Mouse (Mus musculus) spleen, postnatal 10 days (tissue): ENCODE results near the gene Tubal3.
A peak's percentile ranks its signal among the peaks of the same experiment; 100 is the strongest.
"Not testable (repeated sequence)": the region's sequence is repeated elsewhere in the genome, so short reads cannot be mapped to it uniquely, and the experiment has no call there.

ENCODE experiments used
- DNase-seq, 2 experiments: peaks; one replicate each; pipeline ENCODE4 v3.0.0; 2021 to 2022; ENCODE audit warnings: low spot score in 2 of 2

Tubal3 gene

GRCm38 (mm10) chr13:3917571-3918311 lies at the start of gene Tubal3, which contains the start of gene Net1:
Gene Tubal3, plus strand, starts transcription at chr13:3918274.
Gene Net1, minus strand, starts transcription at chr13:3918220.
- DNase-seq: peak; percentile 93 to 95

- DNase-seq: peak in 1 of 2 experiments; percentile 2
These were observed 48.2 kb upstream of the Tubal3 start for GRCm38 (mm10) chr13:3869901-3870300.

DNA sequence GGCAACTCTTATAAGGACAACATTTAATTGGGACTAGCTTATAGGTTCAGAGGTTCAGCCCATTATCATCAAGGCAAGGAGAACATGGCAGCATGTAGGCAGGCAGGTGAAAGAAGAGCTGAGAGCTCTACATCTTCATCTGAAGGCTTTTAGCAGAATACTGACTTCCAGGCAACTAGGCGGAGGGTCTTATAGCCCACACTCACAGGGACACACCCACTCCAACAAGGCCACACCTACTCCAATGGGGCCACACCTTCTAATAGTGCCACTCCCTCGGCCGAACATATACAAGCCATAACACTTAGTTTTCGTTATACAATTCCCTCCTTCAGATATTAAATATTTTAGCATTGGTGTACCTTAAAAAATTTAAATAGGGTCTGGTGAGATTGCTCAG lies 45.2 kb upstream of the Tubal3 start:
- no peak for DNase-seq

- no peak for DNase-seq
These were observed 41.6 kb upstream of the Tubal3 start for GRCm38 (mm10) chr13:3876448-3876847.

DNA sequence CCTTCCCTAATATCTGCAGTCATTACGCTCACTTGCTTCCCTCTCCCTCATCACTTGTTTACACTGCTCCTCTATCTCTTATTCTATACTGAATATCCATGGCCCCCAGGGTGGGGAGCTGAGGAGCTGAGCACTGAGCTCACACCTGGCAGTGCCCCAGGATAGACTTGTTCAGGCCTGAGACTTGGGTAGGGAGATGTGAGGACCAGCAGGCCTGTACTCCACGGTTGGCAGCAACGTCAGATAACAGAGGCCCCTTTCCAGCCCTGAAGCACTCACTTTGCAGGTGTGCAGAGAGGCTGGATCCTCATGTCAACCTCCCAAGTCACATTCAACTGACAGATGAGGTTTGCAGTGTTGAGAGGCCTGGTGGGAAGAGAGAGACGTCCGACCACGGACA lies 40.9 kb upstream of the Tubal3 start:
- no peak for DNase-seq

DNA sequence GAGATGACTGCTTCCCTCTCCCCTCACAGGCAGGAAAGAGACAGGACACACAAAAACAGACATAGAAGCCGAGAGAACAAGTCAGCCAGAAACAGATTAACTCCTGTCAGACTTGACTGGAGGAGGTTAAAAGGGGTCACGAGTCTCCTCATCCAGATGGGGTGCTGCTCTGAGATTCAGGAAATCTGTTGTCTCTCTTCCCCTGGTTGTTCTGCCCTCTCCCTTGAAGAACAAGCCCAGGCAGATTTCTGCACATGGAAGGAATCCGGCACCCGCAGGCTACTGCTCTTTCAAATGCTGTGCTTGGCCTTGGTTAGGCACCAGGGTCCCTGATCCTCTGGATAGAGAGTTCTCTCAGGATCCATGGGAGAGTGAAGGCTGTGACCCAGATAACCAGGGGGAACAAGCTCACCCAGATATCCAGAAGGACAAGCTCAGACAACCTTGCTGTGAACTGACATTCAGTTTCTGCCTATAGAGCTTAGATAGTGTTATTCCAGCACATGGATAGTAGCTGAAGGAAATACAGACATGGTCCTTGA lies 40.3 kb upstream of the Tubal3 start:
- no peak for DNase-seq

- no peak for DNase-seq
These were observed 31.4 kb upstream of the Tubal3 start for GRCm38 (mm10) chr13:3886663-3887062.

DNA sequence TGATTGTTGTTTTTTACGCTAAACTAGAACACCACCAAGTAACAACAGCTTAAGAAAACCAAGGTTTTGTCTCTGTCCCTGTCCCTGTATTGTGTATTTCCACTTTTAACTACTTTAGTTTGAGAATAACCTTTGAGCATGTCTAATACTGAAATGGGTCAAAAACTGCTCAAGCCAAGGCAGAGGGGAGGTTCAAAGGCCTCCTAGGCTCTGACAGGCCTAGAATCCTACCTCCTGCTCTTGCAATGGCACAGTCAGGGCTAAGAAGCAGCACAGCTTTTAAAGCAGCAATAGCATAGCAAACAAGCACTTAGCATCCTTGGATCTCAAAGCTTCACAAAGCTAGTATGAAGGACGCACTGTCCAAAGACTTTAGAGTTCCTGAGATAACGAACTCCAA lies 29.0 kb upstream of the Tubal3 start:
- DNase-seq: no peak

- no peak for DNase-seq
These were observed 28.0 kb upstream of the Tubal3 start for GRCm38 (mm10) chr13:3890061-3890460.

- no peak for DNase-seq
These were observed 26.5 kb upstream of the Tubal3 start for GRCm38 (mm10) chr13:3891479-3892087.

DNA sequence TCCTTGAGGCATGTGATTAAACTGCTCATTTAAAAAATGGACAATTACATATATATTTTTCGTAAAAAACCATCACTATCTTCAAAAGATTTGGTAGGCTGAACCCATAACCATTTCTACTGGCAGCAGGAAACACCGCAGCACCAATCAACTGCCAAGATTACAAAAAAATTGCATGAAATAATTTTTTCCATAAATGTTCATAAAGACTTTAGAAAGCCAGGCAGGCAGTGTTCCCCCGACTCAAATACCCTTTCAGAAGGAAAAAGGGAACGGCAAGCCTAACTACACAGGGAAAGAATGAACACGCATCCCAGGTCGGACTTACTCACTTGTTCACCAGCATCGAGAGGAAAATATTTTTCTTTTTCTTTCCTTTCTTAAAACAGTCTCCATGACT lies 25.5 kb upstream of the Tubal3 start:
- DNase-seq: no peak

DNA sequence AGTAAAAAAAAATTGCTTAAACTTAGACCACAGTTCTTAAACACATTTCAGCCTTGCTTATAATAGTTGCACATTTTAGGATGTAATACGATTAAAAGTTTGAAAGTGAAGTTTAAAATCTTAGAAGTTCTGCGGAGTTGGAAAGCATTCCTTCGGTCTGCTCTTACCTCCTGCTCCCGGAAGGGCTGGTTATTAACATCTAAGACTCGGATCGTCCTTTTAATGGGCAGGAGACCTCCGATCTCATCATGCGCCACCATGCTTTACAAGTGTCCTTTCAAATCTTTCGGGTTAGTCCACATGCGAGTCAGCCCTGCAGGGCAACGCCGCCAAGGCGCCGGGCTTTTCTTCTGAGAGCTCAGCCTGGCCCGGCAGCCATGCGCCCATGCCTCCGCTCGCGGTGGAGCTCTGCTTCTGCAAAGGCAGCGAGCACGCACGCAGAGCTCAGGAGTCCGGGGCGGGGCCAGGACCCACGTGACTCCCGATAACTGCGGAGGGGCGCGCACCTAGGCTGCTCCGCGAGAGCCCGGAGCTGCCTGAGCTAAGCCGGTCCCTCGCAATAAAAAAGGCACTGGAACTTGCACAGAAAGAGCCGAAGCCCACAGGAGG lies 24.8 kb upstream of the Tubal3 start:
- DNase-seq: peak; percentile 95 to 96

DNA sequence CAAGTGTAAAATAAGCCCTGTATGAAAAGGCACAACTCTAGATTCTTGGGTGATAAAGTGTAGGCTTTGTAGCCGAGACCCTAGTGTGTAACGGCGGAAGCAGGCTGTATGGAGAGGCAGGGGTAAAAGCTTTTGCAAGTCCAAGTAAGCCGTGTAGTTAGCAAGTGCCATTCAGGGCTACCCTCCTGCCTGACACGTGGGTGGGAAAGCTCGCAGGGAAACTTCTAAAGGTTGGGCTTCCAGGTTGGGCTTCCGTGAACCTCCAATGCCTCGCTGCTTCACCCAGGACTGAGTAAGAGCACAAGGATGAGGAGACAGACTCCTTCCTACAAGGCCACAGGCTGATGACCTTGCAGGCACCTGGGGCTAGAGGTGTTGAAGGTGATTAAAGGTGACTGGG lies 23.5 kb upstream of the Tubal3 start:
- DNase-seq: no peak

DNA sequence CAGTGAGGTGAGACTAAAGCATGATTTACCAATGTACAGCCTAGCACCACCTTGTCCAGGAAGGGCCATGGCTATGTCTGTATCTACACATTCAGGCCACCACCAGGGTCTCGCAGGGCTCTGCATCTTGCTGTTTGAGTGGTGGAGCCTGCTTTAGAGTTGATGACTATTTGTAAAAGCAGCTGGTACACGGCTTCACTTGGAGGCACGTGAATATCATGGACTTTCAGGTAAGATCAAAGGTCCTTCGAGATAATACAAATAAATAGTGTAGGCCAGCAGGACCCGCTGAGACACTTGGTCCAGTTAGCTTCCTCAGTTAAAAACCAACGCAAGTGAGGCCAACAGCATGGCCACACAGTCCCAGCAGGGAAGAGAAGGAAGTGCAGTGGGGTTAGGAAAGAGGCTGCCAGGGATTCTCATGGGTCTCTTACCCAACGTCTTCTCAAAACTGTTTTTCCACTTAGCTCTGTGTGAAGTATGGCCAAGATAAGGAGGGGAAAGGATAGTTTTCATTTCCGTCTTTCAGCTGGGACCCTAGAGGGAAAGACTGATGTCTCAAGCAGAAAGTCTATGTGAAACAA lies 22.6 kb upstream of the Tubal3 start:
- DNase-seq: no peak

GRCm38 (mm10) chr13:3896032-3896431 lies 22.0 kb upstream of the Tubal3 start:
- DNase-seq: no peak

DNA sequence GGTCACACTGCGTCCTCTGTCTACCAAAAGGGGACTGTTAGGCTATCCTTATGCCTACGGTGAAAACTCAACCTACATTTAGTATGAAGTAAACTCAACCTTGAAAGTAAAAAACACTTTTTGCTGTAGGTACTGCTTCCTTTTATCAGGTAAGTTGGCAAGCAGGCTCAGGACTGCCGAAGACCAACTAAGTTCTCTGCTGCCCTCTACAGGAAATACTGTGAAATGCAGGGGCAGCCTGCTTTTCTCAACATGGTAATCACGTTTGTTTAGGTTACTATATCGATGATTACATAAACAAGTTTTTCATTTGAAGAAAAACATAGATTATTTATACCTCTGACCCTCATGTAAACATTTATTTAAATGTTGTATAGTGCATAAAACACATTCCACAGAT lies 21.2 kb upstream of the Tubal3 start:
- peak; percentile 68 to 80 for DNase-seq

GRCm38 (mm10) chr13:3898202-3898601 lies 19.9 kb upstream of the Tubal3 start:
- DNase-seq: not testable (repeated sequence)

DNA sequence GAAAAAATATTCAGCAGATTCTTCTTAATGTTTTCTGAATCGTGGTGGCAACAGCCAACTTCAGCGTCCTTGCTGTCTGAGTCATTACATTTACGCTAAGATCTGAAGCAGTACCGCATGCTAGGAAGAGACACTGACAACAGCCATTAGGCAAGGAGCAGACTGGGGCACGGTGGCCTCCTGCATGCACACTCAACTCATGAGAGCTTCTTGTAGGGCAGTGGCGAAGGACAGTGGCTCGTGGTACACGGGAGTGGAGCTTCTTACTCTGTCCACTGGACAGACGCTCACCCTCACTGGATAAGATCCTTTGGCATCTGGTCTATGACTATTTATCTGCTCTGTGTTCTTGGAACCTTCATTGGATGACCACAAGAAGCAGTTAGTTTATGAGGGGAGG lies 18.8 kb upstream of the Tubal3 start:
- DNase-seq: no peak

GRCm38 (mm10) chr13:3907151-3907696 lies 10.8 kb upstream of the Tubal3 start:
- no peak for DNase-seq

- no peak for DNase-seq
These were observed 9.8 kb upstream of the Tubal3 start for GRCm38 (mm10) chr13:3908262-3908661.

- DNase-seq: no peak
These were observed 7.7 kb upstream of the Tubal3 start for GRCm38 (mm10) chr13:3910356-3910755.

DNA sequence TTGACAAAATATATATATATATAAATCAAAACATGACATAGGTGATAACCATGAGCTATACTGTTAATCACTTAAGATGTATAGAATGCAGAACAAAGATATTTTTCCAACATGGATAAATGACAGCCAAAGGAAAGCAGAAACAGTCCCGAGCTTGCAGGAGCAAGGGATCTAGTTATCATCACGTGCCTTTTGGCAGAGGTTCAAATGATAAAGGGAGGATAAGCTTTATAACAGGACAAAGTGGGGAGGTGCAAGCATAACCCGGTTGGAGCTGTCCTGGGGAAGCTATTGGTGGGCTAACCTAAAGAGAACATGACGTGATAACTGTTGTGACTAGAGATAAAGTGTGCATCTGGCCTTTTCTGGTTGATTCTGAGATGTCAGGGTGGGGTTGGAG lies 4.6 kb upstream of the Tubal3 start:
- no peak for DNase-seq
